Mouse (Mus musculus) MEL-GATA-1-ER (cell line): ENCODE data around the gene Amd1.

Experiments
- DNase-seq: peaks from one replicate; pipeline ENCODE4 v3.0.0-alpha.2; 2012; ENCODE audit warnings: low read depth; ENCODE audit errors: extremely low read depth

Amd1 gene

DNA sequence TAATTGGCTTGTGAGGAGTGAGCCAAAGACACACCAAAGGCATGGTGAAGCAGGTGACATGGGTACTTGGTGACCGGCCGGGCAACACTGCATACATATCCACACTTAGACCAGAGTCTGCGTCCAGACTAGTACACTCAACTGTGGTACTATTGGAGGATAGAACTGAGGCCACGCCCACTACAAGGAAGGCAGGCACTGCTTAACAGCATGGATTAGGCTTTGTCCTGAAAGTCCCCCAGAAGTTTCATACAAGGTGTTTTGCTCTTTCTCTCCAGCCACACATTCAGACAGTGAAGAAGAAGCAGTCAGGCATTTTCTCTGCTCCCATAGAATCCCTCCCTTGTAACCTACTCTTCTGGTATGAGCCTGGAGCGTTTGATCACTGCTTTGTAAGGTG, 45.3 kb downstream of the Amd1 start:
- peak; percentile 80 for DNase-seq

DNA sequence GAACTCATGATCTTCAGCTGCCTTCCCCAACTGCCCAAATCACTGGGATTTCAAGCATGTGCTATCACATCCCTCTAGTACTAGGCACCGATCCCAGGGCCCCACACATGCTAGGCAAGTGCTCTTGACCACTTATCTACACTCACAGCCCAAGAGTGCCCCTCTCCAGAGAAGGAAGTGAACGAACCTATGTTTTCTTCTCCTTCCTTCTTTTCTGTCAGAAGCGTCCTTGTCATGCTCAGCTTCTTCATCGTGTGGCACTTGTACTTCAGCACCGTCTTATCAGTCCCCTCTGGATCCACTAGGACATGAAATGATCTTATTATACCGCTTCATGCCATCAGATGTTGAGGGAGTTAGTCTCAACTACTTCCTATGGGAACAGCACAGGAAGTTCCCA, 51.0 kb downstream of the Amd1 start:
- DNase-seq, result peak; percentile 66

DNA sequence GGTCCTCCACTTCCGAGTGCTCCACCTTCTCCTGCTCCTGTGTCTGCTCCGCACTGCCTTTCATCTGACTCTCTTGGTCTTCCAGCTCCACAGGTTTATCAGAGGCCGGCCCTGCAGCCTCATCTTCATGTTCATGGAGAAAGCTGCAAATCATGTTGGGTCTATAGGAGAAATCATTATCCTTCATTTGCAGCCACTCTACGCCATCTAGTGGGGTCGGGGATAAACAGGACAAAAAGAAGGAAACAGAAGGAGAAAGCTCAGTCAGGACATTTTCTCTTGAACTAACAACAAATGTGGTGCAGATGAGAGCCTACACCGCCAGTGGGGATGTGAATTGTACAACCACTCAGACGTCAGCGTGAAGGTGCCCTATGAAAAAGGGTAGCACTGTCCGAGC, 52.4 kb downstream of the Amd1 start:
- DNase-seq, result no peak

DNA sequence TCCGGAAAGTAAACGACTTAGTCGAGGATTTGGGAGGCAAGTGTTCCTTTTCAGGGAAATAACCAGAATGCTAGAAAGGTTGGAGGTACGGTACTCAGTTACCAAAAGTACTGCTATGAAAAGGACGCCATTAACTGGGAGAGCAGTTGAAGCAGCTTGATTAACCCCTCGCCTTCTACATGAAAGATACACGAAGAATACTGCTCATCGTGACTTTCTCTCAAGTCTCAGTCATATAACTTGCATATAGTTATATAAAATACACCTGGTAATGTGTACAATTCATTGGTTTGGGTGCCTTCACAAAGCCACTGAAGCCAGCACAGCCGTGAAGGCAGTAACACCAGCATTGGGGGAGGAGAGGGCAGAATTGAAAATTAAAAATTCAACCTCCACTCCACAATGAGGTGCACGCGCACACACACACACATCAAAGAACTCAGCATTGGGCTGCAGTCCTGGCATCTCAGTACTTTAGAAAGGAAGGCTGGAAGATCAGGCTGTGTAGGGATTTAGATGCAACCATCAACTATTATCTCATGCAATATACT, 54.7 kb downstream of the Amd1 start:
- DNase-seq, result no peak

DNA sequence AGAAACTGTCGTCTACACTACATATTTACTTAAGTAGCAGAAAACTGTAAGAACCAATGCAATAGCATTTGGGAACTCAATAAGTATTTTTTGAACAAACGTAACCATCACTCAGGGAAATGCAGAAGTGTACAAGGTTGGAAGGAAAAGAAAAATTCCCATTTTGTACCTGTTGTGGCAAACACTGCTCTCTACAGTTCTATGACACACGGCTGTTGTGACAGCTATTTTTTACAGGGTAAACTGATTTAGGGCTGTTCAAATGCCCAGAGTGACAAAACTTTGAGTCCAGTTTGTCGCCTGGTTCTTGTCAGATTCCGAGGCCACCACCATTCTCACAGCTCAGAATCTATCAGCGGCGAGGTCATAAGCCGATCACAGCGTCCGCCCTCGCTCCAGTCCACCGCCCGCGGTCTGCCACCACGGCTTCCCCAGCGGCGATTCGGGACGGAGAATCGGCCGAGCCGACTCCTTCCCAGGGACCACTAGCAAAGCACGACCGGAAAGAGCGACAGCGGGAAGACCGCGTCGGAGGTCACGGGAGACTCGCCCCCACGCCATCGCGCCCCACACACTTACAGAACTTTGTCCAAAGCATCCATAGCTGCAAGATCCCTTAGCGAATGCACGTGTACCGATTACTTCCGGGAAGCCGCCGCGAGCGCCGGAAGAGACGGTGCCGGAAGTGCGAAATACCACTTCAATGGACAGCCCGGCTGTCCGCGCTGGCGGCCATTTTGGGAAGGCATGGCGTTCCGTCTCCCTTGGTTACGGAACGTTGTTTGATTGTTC, 55.4 kb downstream of the Amd1 start, which contains the start of gene Rpf2:
Gene Rpf2, minus strand, starts transcription at position 663 of the 792 bp plus-strand sequence.
- peak; percentile 76 for DNase-seq

DNA sequence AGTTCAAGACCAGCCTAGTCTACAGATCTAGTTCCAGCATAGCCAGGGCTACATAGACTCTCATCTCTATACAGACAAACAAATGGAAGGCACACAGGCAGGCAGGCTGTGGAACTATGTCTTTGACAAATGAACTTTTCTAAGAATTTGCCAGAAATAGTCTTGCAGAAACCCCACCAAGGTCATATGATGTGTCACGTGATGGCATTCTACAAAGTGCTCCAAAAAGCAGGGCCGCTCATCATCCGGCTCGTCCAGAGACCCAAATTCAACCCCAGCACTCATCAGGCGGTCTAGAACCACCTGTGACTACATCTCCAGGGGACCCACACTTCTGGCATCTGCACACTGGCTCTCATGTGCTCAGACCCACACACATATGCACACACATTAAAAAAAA, 64.2 kb downstream of the Amd1 start:
- DNase-seq, result no peak
